Mouse (Mus musculus) ES-Bruce4 (cell line): ENCODE data around the gene Tstd2. TPM values are rescaled to one million over a fixed set of nuclear protein-coding genes. Genes with fewer than 3 reads are reported as not detected.

Experiments
- H3K27ac ChIP-seq: 2 replicates; pipeline ENCODE4 v1.5.1; 2012; ENCODE audit warnings: low read length, inconsistent platforms; ENCODE audit not compliant: insufficient read depth
- H3K27me3 ChIP-seq: 2 replicates; pipeline ENCODE4 v1.6.1; 2012; ENCODE audit warnings: mild to moderate bottlenecking, low read length, inconsistent platforms; ENCODE audit not compliant: control insufficient read depth, poor library complexity, insufficient read depth, severe bottlenecking
- H3K36me3 ChIP-seq: 2 replicates; pipeline ENCODE4 v1.6.1; 2012; ENCODE audit warnings: inconsistent platforms, mild to moderate bottlenecking, low read length, moderate library complexity; ENCODE audit not compliant: control insufficient read depth, poor library complexity, insufficient read depth, severe bottlenecking
- H3K4me1 ChIP-seq: one replicate; pipeline ENCODE4 v1.8.1; 2011; ENCODE audit warnings: low read length; ENCODE audit not compliant: control insufficient read depth, insufficient read depth
- H3K4me3 ChIP-seq: 2 replicates; pipeline ENCODE4 v1.5.1; 2011; ENCODE audit warnings: low read depth, mild to moderate bottlenecking, low read length
- H3K9ac ChIP-seq: 2 replicates; pipeline ENCODE4 v1.6.1; 2012; ENCODE audit warnings: low read depth, mild to moderate bottlenecking, inconsistent platforms; ENCODE audit not compliant: poor library complexity, severe bottlenecking
- H3K9me3 ChIP-seq: replicated peaks from 2 replicates; pipeline ENCODE4 v1.6.1; 2012; ENCODE audit warnings: mild to moderate bottlenecking, low read length, inconsistent platforms; ENCODE audit not compliant: control insufficient read depth, poor library complexity, insufficient read depth, severe bottlenecking
- CTCF ChIP-seq: IDR thresholded peaks from one replicate; pipeline ENCODE4 v1.8.1; 2011; ENCODE audit warnings: low read depth, low read length
- EP300 ChIP-seq: IDR thresholded peaks from 2 replicates; pipeline ENCODE4 v1.6.1; 2011; ENCODE audit warnings: low read depth, low read length; ENCODE audit not compliant: insufficient read depth
- POLR2A ChIP-seq: IDR thresholded peaks from one replicate; pipeline ENCODE4 v1.8.1; 2011; ENCODE audit warnings: low read length; ENCODE audit not compliant: insufficient read depth
- polyA plus RNA-seq: library from polyadenylated mRNA; stranded (reverse); fragments of >200 nt; gene quantifications from 2 replicates; pipeline ENCODE4 v1.2.4, GENCODE M21; 2011; ENCODE audit warnings: low read depth; ENCODE audit not compliant: missing spikeins, insufficient read depth, insufficient read length

Tstd2 gene
- polyA plus RNA-seq, 1 experiment: 47.3 TPM

GRCm38 (mm10) chr4:46126541-46126940 is 12.0 kb downstream of the Tstd2 start:
- H3K4me3 ChIP-seq: no peak overlapping the region
- H3K9ac ChIP-seq: no peak overlapping the region
- H3K36me3 ChIP-seq: peaks cover 25% of the 10 kb centered on the region
- H3K4me1 ChIP-seq: no peaks in the 10 kb centered on the region
- no peaks in the 10 kb centered on the region for H3K27me3 ChIP-seq
- no peak for TF ChIP-seq POLR2A
- peak; percentile 94 for TF ChIP-seq CTCF
- TF ChIP-seq EP300: no peak
- H3K27ac ChIP-seq: no peak overlapping the region
- H3K9me3 ChIP-seq: no peaks in the 10 kb centered on the region

DNA sequence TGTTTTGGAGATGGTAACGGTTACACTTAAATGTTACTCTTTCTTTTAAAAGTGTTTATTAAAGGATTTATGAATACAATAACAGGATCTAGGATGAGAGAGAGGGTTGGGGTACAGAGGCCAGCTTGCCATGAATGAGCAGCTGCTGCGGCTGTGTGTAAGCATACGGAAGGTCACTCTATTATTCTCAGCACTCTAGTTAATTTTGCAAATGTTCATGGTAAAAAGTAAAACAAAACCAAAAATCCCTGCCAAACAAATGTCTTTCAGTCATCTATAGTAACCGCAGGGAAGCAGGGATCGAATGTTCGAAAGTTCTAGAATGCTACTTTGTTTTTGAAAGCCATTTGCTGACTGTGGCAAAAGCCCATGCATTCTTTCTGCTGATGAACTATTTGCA is 15.1 kb downstream of the Tstd2 start:
- Histone ChIP-seq H3K9ac (no peak overlapping the region), H3K27me3 (no peaks in the 10 kb centered on the region), H3K27ac (no peak overlapping the region), H3K9me3 (no peaks in the 10 kb centered on the region), H3K36me3 (peaks cover 18% of the 10 kb centered on the region), H3K4me1 (no peaks in the 10 kb centered on the region), H3K4me3 (no peak overlapping the region)
- TF ChIP-seq CTCF: no peak
- TF ChIP-seq EP300: no peak
- TF ChIP-seq POLR2A: no peak

DNA sequence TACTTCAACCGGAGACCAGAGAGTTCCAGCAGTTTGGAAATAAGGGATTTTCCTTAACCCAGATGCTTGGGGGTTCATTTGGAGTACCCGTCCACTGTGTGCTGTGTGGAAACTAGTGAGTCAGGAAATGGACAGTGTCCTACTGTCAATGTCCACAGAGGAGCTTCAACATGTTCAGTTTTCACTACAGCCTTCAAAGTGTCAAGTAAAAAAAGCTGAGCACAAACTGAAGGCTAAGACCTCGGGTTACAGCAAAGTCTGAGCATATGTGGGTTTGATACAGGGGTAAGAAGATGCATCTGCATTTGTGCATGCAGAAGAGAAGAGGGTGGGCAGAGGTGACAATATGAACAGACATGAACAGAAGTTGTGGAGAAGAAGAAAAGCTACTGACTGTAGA is 17.7 kb downstream of the Tstd2 start:
- TF ChIP-seq CTCF (no peak), POLR2A (no peak), EP300 (no peak)
- no peaks in the 10 kb centered on the region for H3K9me3 ChIP-seq
- no peak overlapping the region for H3K4me3 ChIP-seq
- H3K36me3 ChIP-seq: peaks cover 19% of the 10 kb centered on the region
- no peak overlapping the region for H3K9ac ChIP-seq
- no peak overlapping the region for H3K27ac ChIP-seq
- H3K27me3 ChIP-seq: no peaks in the 10 kb centered on the region
- H3K4me1 ChIP-seq: no peaks in the 10 kb centered on the region

DNA sequence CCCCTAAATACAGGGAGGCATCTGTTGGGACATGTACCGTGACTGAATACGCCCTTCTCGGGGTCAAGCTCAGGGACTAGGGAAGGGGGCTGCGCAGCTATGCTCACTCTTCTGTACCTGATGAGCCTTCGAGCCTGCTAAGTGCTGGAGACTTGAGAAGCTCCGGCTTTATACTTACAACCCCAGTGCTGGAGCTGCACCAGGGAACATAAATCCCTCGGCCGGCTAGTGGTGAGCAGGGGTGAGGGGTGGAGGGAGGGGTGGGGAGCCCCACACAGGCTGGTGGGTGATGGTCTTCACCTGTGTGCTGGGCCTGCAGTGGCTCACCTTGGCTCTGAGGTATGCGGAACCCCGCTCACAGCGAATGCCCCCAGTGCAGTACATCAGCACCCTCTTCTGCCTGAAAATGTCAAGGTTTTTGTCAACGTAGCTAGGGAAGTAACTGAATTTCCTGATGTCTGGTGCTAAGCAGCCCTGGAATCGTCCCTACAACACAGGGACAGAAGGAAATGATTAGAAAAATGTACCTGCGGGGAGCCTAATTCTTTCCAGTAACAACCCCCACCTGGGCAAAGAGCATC is 18.9 kb downstream of the Tstd2 start:
- Histone ChIP-seq H3K9ac (no peak overlapping the region), H3K27ac (no peak overlapping the region), H3K27me3 (no peaks in the 10 kb centered on the region), H3K9me3 (no peaks in the 10 kb centered on the region), H3K4me1 (no peaks in the 10 kb centered on the region), H3K4me3 (no peak overlapping the region), H3K36me3 (peaks cover 16% of the 10 kb centered on the region)
- TF ChIP-seq POLR2A (no peak), EP300 (no peak), CTCF (no peak)

DNA sequence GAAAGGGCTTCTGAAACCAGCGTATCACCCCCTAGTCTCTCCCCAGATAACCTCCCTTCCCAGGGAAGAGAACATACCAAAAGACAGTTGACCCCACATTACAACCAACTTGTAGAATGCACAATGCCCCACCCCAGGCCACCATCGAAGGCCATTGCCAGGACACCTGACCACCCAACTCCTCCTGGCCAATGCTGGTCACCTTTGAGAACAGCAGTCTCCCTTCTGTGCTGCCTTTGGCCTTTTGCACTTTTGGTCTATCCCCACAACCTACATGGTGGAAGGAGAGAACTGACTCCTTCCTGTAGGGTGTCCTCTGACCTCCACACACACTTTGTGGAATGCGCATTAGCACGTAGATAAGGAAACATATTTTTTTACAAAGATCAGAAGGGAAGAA is 21.0 kb downstream of the Tstd2 start:
- no peaks in the 10 kb centered on the region for H3K9me3 ChIP-seq
- no peak overlapping the region for H3K9ac ChIP-seq
- H3K27ac ChIP-seq: no peak overlapping the region
- no peak for TF ChIP-seq EP300
- TF ChIP-seq POLR2A: no peak
- TF ChIP-seq CTCF: no peak
- no peaks in the 10 kb centered on the region for H3K27me3 ChIP-seq
- no peaks in the 10 kb centered on the region for H3K4me1 ChIP-seq
- H3K36me3 ChIP-seq: peaks cover 8% of the 10 kb centered on the region; the same call in 1 of the 2 replicates
- no peak overlapping the region for H3K4me3 ChIP-seq

GRCm38 (mm10) chr4:46116544-46117175 is 21.8 kb downstream of the Tstd2 start:
- H3K27ac ChIP-seq: no peak overlapping the region
- TF ChIP-seq POLR2A (no peak), EP300 (no peak), CTCF (no peak)
- no peak overlapping the region for H3K9ac ChIP-seq
- no peaks in the 10 kb centered on the region for H3K9me3 ChIP-seq
- no peaks in the 10 kb centered on the region for H3K4me1 ChIP-seq
- no peaks in the 10 kb centered on the region for H3K27me3 ChIP-seq
- no peak overlapping the region for H3K4me3 ChIP-seq
- H3K36me3 ChIP-seq: peaks cover 8% of the 10 kb centered on the region; the same call in 1 of the 2 replicates
